Mouse (Mus musculus) olfactory bulb, adult 2 months (tissue): Measurements from ENCODE around the gene Gm45837. TPM values are rescaled to one million over a fixed set of nuclear protein-coding genes. Genes with fewer than 3 reads are reported as not detected.

ENCODE experiments used
- H3K27ac ChIP-seq: fragments of 200-500 bp; 2 replicates; pipeline ENCODE4 v1.5.1; 2012; ENCODE audit warnings: low read depth, low read length; ENCODE audit not compliant: insufficient read depth
- H3K4me1 ChIP-seq: fragments of 200-500 bp; 2 replicates; pipeline ENCODE4 v1.6.1; 2012; ENCODE audit warnings: low read length; ENCODE audit not compliant: control insufficient read depth, insufficient read depth
- H3K4me3 ChIP-seq: fragments of 200-500 bp; 2 replicates; pipeline ENCODE4 v1.5.1; 2012; ENCODE audit warnings: mild to moderate bottlenecking, low read depth, low read length, moderate library complexity; ENCODE audit not compliant: insufficient read depth
- CTCF ChIP-seq: fragments of 200-500 bp; IDR thresholded peaks from 2 replicates; pipeline ENCODE4 v1.5.1; 2012; ENCODE audit warnings: low read depth, mild to moderate bottlenecking, low read length, moderate library complexity; ENCODE audit not compliant: insufficient read depth
- POLR2A ChIP-seq: fragments of 200-500 bp; IDR thresholded peaks from 2 replicates; pipeline ENCODE4 v1.6.1; 2012; ENCODE audit warnings: mild to moderate bottlenecking, low read depth, low read length, moderate library complexity; ENCODE audit not compliant: insufficient read depth
- WGBS: fragments of 180-500 bp; shearing (Covaris S2); methylation state at CpG from one replicate; pipeline ENCODE4 v1.1.7; 2018; 5-methylcytosine and 5-hydroxymethylcytosine counted together
- polyA plus RNA-seq: library from polyadenylated mRNA; stranded (reverse); fragments of >200 nt; gene quantifications from 2 replicates; pipeline ENCODE4 v1.2.4, GENCODE M21; 2012; ENCODE audit warnings: low replicate concordance; ENCODE audit not compliant: missing spikeins, insufficient read depth, insufficient read length

Gene Gm45837
- polyA plus RNA-seq, 1 experiment, result not detected

GRCm38 (mm10) chr7:101490952-101491351, 80.3 kb downstream of the Gm45837 start:
- WGBS, result 69% methylated on average over 4 of the region's 4 CpGs
- Histone ChIP-seq H3K4me1 (peaks cover 32% of the 10 kb centered on the region), H3K4me3 (no peak overlapping the region), H3K27ac (no peak overlapping the region)
- TF ChIP-seq CTCF (no peak), POLR2A (no peak)

- Histone ChIP-seq H3K27ac (no peak overlapping the region), H3K4me3 (no peak overlapping the region), H3K4me1 (peaks cover 29% of the 10 kb centered on the region)
- WGBS, result 76% methylated on average over 3 of the region's 3 CpGs
- TF ChIP-seq CTCF (no peak), POLR2A (no peak)
Measured at GRCm38 (mm10) chr7:101498385-101498784, 87.7 kb downstream of the Gm45837 start.

DNA sequence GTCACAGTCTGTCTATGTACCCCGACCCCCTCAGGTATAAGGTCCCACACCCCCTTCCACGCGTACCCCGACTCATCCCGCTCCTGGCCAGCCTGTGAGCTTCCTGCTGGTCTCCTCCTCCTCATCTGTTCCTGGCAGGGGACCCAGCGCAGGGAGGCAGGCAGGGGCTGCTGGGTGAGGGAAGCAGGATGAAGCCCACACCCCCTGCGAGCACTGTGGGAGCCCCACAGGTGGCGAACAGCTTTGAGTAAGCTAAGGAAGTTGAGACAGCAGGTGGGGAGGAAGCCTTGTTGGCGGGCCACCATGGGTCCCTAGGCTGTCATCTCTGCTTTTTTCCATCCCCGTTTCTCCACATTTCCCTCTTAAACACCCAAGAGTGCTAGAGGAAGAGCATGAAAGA, 88.6 kb downstream of the Gm45837 start:
- Histone ChIP-seq H3K4me1 (peaks cover 33% of the 10 kb centered on the region), H3K4me3 (no peak overlapping the region), H3K27ac (no peak overlapping the region)
- WGBS, result 63% methylated on average over 10 of the region's 10 CpGs
- no peak for TF ChIP-seq POLR2A
- TF ChIP-seq CTCF, result no peak

DNA sequence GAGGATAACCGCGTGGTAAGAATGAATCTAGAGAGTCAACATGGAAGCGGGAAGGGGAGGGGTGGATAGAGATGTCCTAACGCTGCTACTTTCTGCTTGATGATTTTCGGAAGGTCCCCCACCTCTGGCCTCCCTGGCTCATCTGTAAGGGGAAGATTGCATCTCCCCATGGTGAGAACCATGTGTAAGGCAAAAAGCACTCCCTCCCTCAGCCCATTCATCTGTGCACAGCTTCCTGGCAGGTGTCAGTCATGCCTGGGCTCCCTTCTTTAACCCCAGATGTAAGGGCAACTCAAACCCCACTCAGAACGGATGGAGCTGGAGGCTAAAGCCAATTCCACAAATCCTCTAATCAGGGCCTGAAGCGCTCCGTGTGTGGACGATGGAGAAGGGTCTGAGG, 89.0 kb downstream of the Gm45837 start:
- no peak overlapping the region for H3K4me3 ChIP-seq
- 80% methylated on average over 9 of the region's 9 CpGs for WGBS
- no peak overlapping the region for H3K27ac ChIP-seq
- H3K4me1 ChIP-seq, result peaks cover 35% of the 10 kb centered on the region
- no peak for TF ChIP-seq CTCF
- no peak for TF ChIP-seq POLR2A

DNA sequence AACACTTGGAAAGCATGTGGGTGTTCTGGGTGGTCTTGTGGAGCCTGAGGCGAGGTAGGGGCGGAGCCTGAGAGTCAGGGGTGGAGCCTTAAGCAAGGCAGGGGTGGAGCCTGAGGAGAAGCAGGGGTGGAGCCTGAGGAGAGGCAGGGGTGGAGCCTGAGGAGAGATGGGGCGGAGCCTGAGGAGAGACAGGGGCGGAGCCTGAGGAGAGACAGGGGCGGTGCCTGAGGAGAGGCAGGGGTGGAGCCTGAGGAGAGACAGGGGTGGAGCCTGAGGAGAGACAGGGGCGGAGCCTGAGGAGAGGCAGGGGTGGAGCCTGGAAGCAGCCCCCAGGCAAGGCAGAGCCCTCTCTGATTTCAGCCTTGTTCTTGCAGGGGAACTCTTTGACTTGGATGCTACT, 90.5 kb downstream of the Gm45837 start:
- H3K4me1 ChIP-seq, result peaks cover 32% of the 10 kb centered on the region
- TF ChIP-seq POLR2A, result no peak
- TF ChIP-seq CTCF, result no peak
- no peak overlapping the region for H3K4me3 ChIP-seq
- 78% methylated on average over 6 of the region's 6 CpGs for WGBS
- H3K27ac ChIP-seq, result no peak overlapping the region

DNA sequence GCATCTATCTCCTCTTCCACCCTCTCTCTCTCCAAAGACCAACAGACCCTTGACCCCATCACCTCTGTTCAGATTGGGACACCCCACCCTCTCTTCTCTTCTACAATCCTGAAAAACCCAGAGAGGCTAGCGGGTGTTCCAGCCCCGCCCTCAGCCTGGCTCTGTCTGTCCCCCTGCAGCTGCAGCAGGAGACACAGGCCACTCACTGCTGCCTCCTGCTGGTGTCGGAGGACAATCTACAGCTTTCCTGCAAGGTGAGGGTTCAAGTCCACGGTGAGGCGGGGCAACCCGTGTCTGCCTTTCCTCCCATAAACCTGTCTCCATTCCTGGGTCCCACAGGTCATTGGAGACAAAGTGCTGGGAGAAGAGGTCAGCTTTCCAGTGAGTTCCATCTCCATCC, 91.0 kb downstream of the Gm45837 start:
- TF ChIP-seq CTCF, result no peak
- TF ChIP-seq POLR2A, result no peak
- Histone ChIP-seq H3K4me3 (no peak overlapping the region), H3K4me1 (peaks cover 28% of the 10 kb centered on the region), H3K27ac (no peak overlapping the region)
- WGBS, result 79% methylated on average over 6 of the region's 6 CpGs

- TF ChIP-seq POLR2A (no peak), CTCF (peak; percentile 36)
- no peak overlapping the region for H3K4me3 ChIP-seq
- no peak overlapping the region for H3K27ac ChIP-seq
- 31% methylated on average over 8 of the region's 8 CpGs for WGBS
- H3K4me1 ChIP-seq, result peaks cover 17% of the 10 kb centered on the region
Measured at GRCm38 (mm10) chr7:101503351-101503750, 92.7 kb downstream of the Gm45837 start.

DNA sequence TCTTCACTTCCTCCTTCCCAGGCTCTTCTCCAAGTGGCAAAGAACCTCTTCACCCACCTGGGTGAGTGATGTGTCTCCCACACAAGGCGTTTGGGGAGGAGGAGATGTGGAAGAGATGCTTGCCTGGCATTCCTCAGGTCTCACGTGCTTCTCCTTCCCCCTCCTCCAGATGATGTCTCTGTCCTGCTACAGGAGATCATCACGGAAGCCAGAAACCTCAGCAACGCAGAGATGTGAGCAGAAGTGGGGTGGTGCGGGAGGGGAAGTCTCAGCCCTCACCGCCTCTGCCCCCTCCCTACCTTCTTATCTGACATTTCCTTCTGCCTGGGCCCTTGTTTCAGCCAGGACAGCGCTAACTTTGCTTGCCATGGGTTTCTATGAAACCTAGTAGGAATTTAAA, 93.1 kb downstream of the Gm45837 start:
- 47% methylated on average over 7 of the region's 7 CpGs for WGBS
- no peak for TF ChIP-seq POLR2A
- no peak for TF ChIP-seq CTCF
- Histone ChIP-seq H3K4me3 (no peak overlapping the region), H3K27ac (no peak overlapping the region), H3K4me1 (peaks cover 20% of the 10 kb centered on the region)

GRCm38 (mm10) chr7:101504507-101504906, 93.8 kb downstream of the Gm45837 start:
- 29% methylated on average over 24 of the region's 24 CpGs for WGBS
- Histone ChIP-seq H3K27ac (no peak overlapping the region), H3K4me1 (peaks cover 23% of the 10 kb centered on the region), H3K4me3 (no peak overlapping the region)
- TF ChIP-seq POLR2A (no peak), CTCF (no peak; the same call in 1 of the 2 replicates)

DNA sequence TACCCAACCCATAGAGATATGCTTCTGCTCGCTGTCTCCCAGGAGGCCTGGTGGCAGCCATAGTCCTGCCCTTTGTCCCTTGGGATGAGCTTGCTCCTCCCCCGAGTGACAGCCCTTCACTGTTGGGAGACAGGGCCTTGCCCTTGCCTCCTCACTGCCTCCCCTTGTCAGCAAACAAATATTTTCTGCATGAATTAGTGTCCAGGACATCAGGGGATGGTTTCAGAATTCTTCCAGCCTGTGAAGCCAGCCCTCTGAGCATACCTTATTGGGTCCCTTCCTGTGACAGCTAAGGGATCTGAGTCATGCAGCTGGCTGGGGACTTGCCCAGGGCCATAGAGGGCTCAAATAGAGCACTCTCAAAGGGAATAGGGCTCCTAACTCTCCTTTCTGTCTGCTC, 98.5 kb downstream of the Gm45837 start:
- TF ChIP-seq POLR2A, result no peak
- TF ChIP-seq CTCF, result no peak
- 71% methylated on average over 2 of the region's 2 CpGs for WGBS
- Histone ChIP-seq H3K4me3 (no peak overlapping the region), H3K27ac (no peak overlapping the region), H3K4me1 (peaks cover 33% of the 10 kb centered on the region)

DNA sequence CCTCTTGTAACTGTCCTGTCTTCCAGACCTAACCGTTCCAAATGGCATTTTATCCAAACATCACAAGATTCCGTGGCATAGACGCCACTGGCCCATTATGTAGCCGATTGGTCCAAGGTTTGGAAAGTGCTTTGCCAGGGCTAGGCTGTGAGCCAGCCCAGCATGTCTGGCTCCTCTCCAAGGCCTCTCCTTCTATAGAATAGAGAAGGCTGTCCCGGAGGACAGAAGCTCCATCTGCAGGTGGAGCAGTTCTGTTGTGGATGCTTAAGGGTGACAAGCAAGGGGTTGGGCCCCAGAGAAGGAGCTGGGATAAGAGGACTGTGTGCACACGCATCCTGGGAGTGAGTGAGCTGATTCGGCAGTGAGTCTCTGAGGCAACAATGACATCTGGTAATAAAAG, 103.0 kb downstream of the Gm45837 start:
- TF ChIP-seq CTCF, result no peak
- no peak for TF ChIP-seq POLR2A
- Histone ChIP-seq H3K4me1 (peaks cover 28% of the 10 kb centered on the region), H3K4me3 (no peak overlapping the region), H3K27ac (no peak overlapping the region)
- 37% methylated on average over 7 of the region's 7 CpGs for WGBS
